Comparison of ENCODE assay signal across 10 mouse cellular contexts in genomic region chr6:126167731-126168130, GRCm38 (mm10). TPM values are rescaled to one million over a fixed set of nuclear protein-coding genes. Genes with fewer than 3 reads are reported as not detected.
DNase-seq lines count a peak whose midpoint lies in the region; ATAC-seq lines count a peak whose summit lies in the region.
"Had no signal": no experiment of that assay in that cellular context is flagged by ENCODE, and none has a peak within 500 bp of the region (broad histone marks: within the 10 kb centered on the region; RNA-seq: fewer than 3 reads in every experiment).

No protein-coding gene starts in this region.

- no peak overlapping the region for H3K4me3 ChIP-seq in midbrain, embryonic 10.5 days
- H3K4me3 ChIP-seq in midbrain, embryonic 13.5 days (replicated peaks), result no peak overlapping the region
- no peak overlapping the region for H3K4me3 ChIP-seq in embryonic facial prominence, embryonic 15.5 days (replicated peaks)

- H3K9ac ChIP-seq in midbrain, embryonic 13.5 days (replicated peaks), result no peak overlapping the region
- no peak overlapping the region for H3K9ac ChIP-seq in embryonic facial prominence, embryonic 15.5 days

- no peak overlapping the region for H3K27ac ChIP-seq in midbrain, embryonic 10.5 days (replicated peaks)
- no peak overlapping the region for H3K27ac ChIP-seq in midbrain, embryonic 13.5 days
- H3K27ac ChIP-seq in embryonic facial prominence, embryonic 15.5 days (replicated peaks), result peak overlapping the region; percentile 71; the same call in 1 of the 2 replicates
- H3K27ac ChIP-seq: macrophage had no signal

- 14% methylated on average over 3 of the region's 3 CpGs for WGBS in midbrain, embryonic 10.5 days
- WGBS in midbrain, embryonic 13.5 days, result 14% methylated on average over 3 of the region's 3 CpGs
- WGBS in embryonic facial prominence, embryonic 15.5 days, result 13% methylated on average over 3 of the region's 3 CpGs

- intact Hi-C loops in gastrocnemius, postnatal 14 days (cut with DNase I; ENCODE audit: low total_unique reads), result loop anchor here (5.0 to 10.0 kb wide), 3 partner anchors 123 to 295 kb away; no protein-coding TSS in a partner anchor

- peaks cover 54% of the 10 kb centered on the region for H3K27me3 ChIP-seq in midbrain, embryonic 10.5 days (ENCODE audit: low read depth, poor library complexity, severe bottlenecking)
- H3K27me3 ChIP-seq in midbrain, embryonic 13.5 days, result peaks cover 49% of the 10 kb centered on the region
- H3K27me3 ChIP-seq in embryonic facial prominence, embryonic 15.5 days, result no peaks in the 10 kb centered on the region; the same call in 1 of the 2 replicates
- H3K27me3 ChIP-seq: Patski had no signal

- no peaks in the 10 kb centered on the region for H3K9me3 ChIP-seq in midbrain, embryonic 10.5 days (replicated peaks)
- no peaks in the 10 kb centered on the region for H3K9me3 ChIP-seq in midbrain, embryonic 13.5 days
- no peaks in the 10 kb centered on the region for H3K9me3 ChIP-seq in embryonic facial prominence, embryonic 15.5 days (replicated peaks)

- H3K4me1 ChIP-seq in midbrain, embryonic 10.5 days, result peaks cover 48% of the 10 kb centered on the region
- peaks cover 43% of the 10 kb centered on the region for H3K4me1 ChIP-seq in midbrain, embryonic 13.5 days (replicated peaks)
- peaks cover 43% of the 10 kb centered on the region for H3K4me1 ChIP-seq in embryonic facial prominence, embryonic 15.5 days

- H3K4me2 ChIP-seq in midbrain, embryonic 13.5 days (replicated peaks), result no peak overlapping the region
- H3K4me2 ChIP-seq in embryonic facial prominence, embryonic 15.5 days (replicated peaks), result no peak overlapping the region

- ATAC-seq in midbrain, embryonic 13.5 days, result no peak
- ATAC-seq in embryonic facial prominence, embryonic 15.5 days (ENCODE audit: insufficient number of reproducible peaks, low FRiP score, low TSS enrichment, low read depth), result no peak
- ATAC-seq: Patski had no signal

- DNase-seq in gastrocnemius, adult 18-20 months (ENCODE audit: low spot score), result peak; percentile 55
- DNase-seq in gastrocnemius, postnatal 14 days, result no peak
- DNase-seq in midbrain, embryonic 10.5 days (ENCODE audit: low spot score), result peak; percentile 26
- DNase-seq in lung, postnatal 14 days, result peak; percentile 60
- DNase-seq in ovary, postnatal 36 days (ENCODE audit: low spot score), result no peak
- DNase-seq in thymus, postnatal 14 days, result no peak

- no peaks in the 10 kb centered on the region for H3K36me3 ChIP-seq in midbrain, embryonic 10.5 days
- H3K36me3 ChIP-seq in midbrain, embryonic 13.5 days, result no peaks in the 10 kb centered on the region
- H3K36me3 ChIP-seq in embryonic facial prominence, embryonic 15.5 days, result no peaks in the 10 kb centered on the region

RNA-seq across cellular contexts. Expression of gene Ntf3, which starts 1.0 kb away (rescaled TPM):
- total RNA-seq in gastrocnemius, adult 18-20 months (2021), result 1 to 10 TPM; 1.5 to 1.8 TPM
- total RNA-seq in gastrocnemius, postnatal 14 days (2021), result 1 to 10 TPM; 2.3 TPM
- polyA plus RNA-seq in midbrain, embryonic 10.5 days (2016; fragmentation: Nextera tagmentation; extraction: Ambion mirVana), result 4.6 and 5.3 TPM in 2 replicates
- polyA plus RNA-seq in midbrain, embryonic 13.5 days (2015; fragmentation: Nextera tagmentation; extraction: Ambion mirVana), result 1.0 and 1.5 TPM in 2 replicates
- 18.7 and 18.9 TPM in 2 replicates for polyA plus RNA-seq in embryonic facial prominence, embryonic 15.5 days (2015; fragmentation: Nextera tagmentation; extraction: Ambion mirVana)
- polyA plus RNA-seq: macrophage, Patski had no signal

Comparison
In these comparisons a context has a peak if more than half of its experiments do, and no peak if none do; other contexts are left out.
1. DNase-seq: peak in gastrocnemius, adult 18-20 months (single experiment), midbrain, embryonic 10.5 days (single experiment) and lung, postnatal 14 days (single experiment); none in gastrocnemius, postnatal 14 days (single experiment), ovary, postnatal 36 days (single experiment) and thymus, postnatal 14 days (single experiment).